Mouse (Mus musculus) small intestine, adult 2 months (tissue): Measurements from ENCODE around the gene Sdr9c7.

Experiments
- CTCF ChIP-seq: fragments of 200-500 bp; IDR thresholded peaks from 2 replicates; pipeline ENCODE4 v1.5.1; 2012; ENCODE audit warnings: low read depth, mild to moderate bottlenecking, control low read depth, inconsistent platforms, low read length, moderate library complexity, mixed read lengths; ENCODE audit not compliant: insufficient replicate concordance, insufficient read length; ENCODE audit errors: extremely low read depth
- POLR2A ChIP-seq: fragments of 200-500 bp; IDR thresholded peaks from 2 replicates; pipeline ENCODE4 v1.6.1; 2012; ENCODE audit warnings: low read depth, mild to moderate bottlenecking, control low read depth, inconsistent platforms, low read length, moderate library complexity

- TF ChIP-seq POLR2A (no peak), CTCF (no peak)
Measured at GRCm38 (mm10) chr10:127896705-127897104, 1.6 kb upstream of the Sdr9c7 start.
